In the genomic region with DNA sequence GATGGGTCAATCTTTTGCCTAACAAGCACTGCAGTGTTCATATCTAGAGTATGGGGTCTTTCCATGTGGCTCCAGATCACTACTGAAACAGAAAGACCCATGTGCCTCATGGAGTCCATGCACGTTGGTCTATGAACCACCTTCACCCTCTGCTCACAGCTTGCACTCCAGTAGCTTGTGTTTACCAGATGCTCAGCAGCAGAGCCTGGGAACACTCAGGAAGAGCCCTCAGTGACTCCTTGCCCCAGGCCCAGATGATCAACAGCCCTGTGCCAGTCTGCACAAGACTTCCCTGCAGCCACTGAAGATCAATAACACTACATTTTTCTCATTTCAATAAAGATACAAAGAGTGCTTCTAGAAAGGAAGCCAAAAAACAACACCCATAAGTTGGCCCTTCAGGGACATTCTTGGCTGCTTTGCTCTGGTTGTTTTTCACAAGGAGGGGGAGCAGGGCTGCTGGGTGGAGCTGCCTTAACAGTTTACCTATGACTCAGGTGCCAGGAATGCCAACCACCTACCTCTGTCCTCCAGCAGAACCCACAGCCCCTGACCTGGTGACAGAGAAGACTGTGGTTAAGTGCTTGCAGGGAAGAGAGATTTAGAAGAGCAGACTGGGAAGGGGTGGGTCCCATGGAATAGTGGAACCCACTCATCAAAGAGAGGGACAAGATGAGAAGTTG, we compare ENCODE assay signal across 17 mouse cellular contexts.
DNase-seq lines count a peak whose midpoint lies in the region; ATAC-seq and TF ChIP-seq lines count a peak whose summit lies in the region.
"Had no signal": no experiment of that assay in that cellular context is flagged by ENCODE, and none has a peak within 500 bp of the region (broad histone marks: within the 10 kb centered on the region; RNA-seq: fewer than 3 reads in every experiment).

No protein-coding gene starts in this region.

- H3K4me3 ChIP-seq in kidney, embryonic 14.5 days (ENCODE audit: low read length): no peak overlapping the region
- no peak overlapping the region for H3K4me3 ChIP-seq in lung, adult 2 months (replicated peaks; ENCODE audit: extremely low read depth, low read depth, low read length)
- H3K4me3 ChIP-seq in stomach, embryonic 14.5 days (ENCODE audit: low read depth, low read length): no peak overlapping the region
- H3K4me3 ChIP-seq: heart, embryonic 12.5 days; myocyte had no signal

- no peak for TF ChIP-seq POLR2A in lung, adult 2 months (IDR thresholded peaks at IDR 0.05; ENCODE audit: borderline replicate concordance, extremely low read depth, low read depth, low read length)

- H3K27ac ChIP-seq in kidney, embryonic 14.5 days (ENCODE audit: low read depth, low read length): no peak overlapping the region
- peak overlapping the region; percentile 21; the same call in 1 of the 2 replicates for H3K27ac ChIP-seq in stomach, embryonic 14.5 days (ENCODE audit: low read length)
- H3K27ac ChIP-seq: liver, embryonic 14.5 days had no signal

- no peaks in the 10 kb centered on the region for H3K36me3 ChIP-seq in kidney, embryonic 14.5 days (ENCODE audit: control insufficient read depth, insufficient read depth, low read length)
- no peaks in the 10 kb centered on the region for H3K36me3 ChIP-seq in stomach, embryonic 14.5 days (ENCODE audit: control insufficient read depth, insufficient read depth, low read length)
- H3K36me3 ChIP-seq: G1E; heart, embryonic 12.5 days had no signal

- no peak overlapping the region for H3K9ac ChIP-seq in kidney, embryonic 14.5 days (ENCODE audit: low read depth, low read length)
- H3K9ac ChIP-seq in stomach, embryonic 14.5 days (replicated peaks; ENCODE audit: low read depth, low read length): no peak overlapping the region
- H3K9ac ChIP-seq: heart, embryonic 12.5 days; liver, embryonic 14.5 days had no signal

- WGBS in kidney, embryonic 14.5 days: 81% methylated on average over 1 of the region's 1 CpGs
- 57% methylated on average over 1 of the region's 1 CpGs for WGBS in lung, adult 2 months
- 63% methylated on average over 1 of the region's 1 CpGs for WGBS in stomach, embryonic 14.5 days

- H3K4me1 ChIP-seq in kidney, embryonic 14.5 days (ENCODE audit: control insufficient read depth, insufficient read depth, low read length): no peaks in the 10 kb centered on the region
- peaks cover 6% of the 10 kb centered on the region for H3K4me1 ChIP-seq in lung, adult 2 months (ENCODE audit: control insufficient read depth, insufficient read depth, low read length)
- H3K4me1 ChIP-seq in stomach, embryonic 14.5 days (ENCODE audit: control insufficient read depth, insufficient read depth, low read length): no peaks in the 10 kb centered on the region
- H3K4me1 ChIP-seq: heart, embryonic 12.5 days had no signal

- no peak for ATAC-seq in kidney, embryonic 14.5 days (ENCODE audit: low FRiP score, low TSS enrichment)
- peak; percentile 75 for ATAC-seq in stomach, embryonic 14.5 days (ENCODE audit: insufficient number of reproducible peaks, insufficient read depth, low FRiP score, low read depth)
- ATAC-seq: forebrain, embryonic 16.5 days had no signal

- no peaks in the 10 kb centered on the region for H3K27me3 ChIP-seq in kidney, embryonic 14.5 days (ENCODE audit: control insufficient read depth, insufficient read depth, low read length)
- H3K27me3 ChIP-seq in stomach, embryonic 14.5 days (ENCODE audit: control insufficient read depth, insufficient read depth, low read length): no peaks in the 10 kb centered on the region

- peak; percentile 63 for DNase-seq in kidney, adult 11 months
- peak; percentile 26 to 55 for DNase-seq in kidney, adult 8-10 months
- DNase-seq in lung, adult 2 months: peak; percentile 63
- DNase-seq in frontal cortex, postnatal 10 days (ENCODE audit: low spot score in 2 of 2): no peak
- no peak for DNase-seq in frontal cortex, postnatal 36 days (ENCODE audit: low spot score in 2 of 2)
- no peak for DNase-seq in cerebellum, adult 11-12 months
- DNase-seq: gastrocnemius, postnatal 25 days; heart, postnatal 4 days; thymus, postnatal 36 days had no signal

- H3K9me3 ChIP-seq in kidney, embryonic 14.5 days (ENCODE audit: control insufficient read depth, low read length): no peaks in the 10 kb centered on the region
- no peaks in the 10 kb centered on the region for H3K9me3 ChIP-seq in stomach, embryonic 14.5 days (ENCODE audit: control insufficient read depth, low read depth, low read length)
- H3K9me3 ChIP-seq: G1E; heart, embryonic 12.5 days had no signal

- TF ChIP-seq CTCF in lung, adult 2 months (IDR thresholded peaks at IDR 0.05; ENCODE audit: insufficient read depth, low read length): no peak

- H3K4me2 ChIP-seq in kidney, embryonic 14.5 days (replicated peaks; ENCODE audit: low read depth, low read length): no peak overlapping the region
- no peak overlapping the region for H3K4me2 ChIP-seq in stomach, embryonic 14.5 days (replicated peaks; ENCODE audit: low read depth, low read length)
- H3K4me2 ChIP-seq: heart, embryonic 12.5 days; midbrain, embryonic 11.5 days had no signal

Comparison
In these comparisons a context has a peak if more than half of its experiments do, and no peak if none do; other contexts are left out.
1. DNase-seq: peak in kidney, adult 11 months (single experiment), kidney, adult 8-10 months (2 of 2) and lung, adult 2 months (single experiment); none in frontal cortex, postnatal 10 days (0 of 2), frontal cortex, postnatal 36 days (0 of 2) and cerebellum, adult 11-12 months (single experiment).